Mouse (Mus musculus): ENCODE results near the gene Apba3.

DNA sequence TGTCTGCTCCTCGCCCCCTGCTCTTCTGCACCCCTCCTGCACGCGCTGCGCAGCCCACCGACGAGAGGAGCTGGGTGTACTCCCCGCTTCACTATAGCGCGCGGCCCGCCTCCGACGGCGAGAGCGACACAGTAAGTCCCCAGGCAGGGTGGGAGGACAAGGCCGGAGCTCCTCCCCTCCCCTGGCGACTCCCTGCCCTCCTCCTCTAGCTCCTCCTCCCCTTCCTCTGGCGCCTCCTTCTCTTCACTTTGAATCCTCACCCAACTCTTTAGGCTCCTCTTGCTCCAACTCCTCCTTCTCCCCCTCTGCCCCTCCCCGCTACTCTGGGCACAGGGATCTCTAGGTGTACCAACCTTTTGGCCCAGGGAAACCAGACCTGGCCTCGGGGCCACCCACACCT, 50.5 kb downstream of the Apba3 start:
- no peak for TF ChIP-seq CTCF (conservative IDR thresholded peaks at IDR 0.05; ENCODE audit: low read length)
- no peak for TF ChIP-seq NANOG (IDR thresholded peaks at IDR 0.05; ENCODE audit: borderline replicate concordance, low read length)

Data from E14TG2a.4 (cell line).